Mouse (Mus musculus) neural tube, embryonic 14.5 days (tissue): ENCODE measurements around the gene Ralgapa2. TPM values are rescaled to one million over a fixed set of nuclear protein-coding genes. Genes with fewer than 3 reads are reported as not detected.
A peak's percentile ranks its signal among the peaks of the same experiment; 100 is the strongest.

Source experiments
- ATAC-seq: fragments of 200-750 bp; cut with Nextera tagmentation; 2 replicates; pipeline ENCODE4 v1.8.0; 2017; ENCODE audit warnings: low read depth, mild to moderate bottlenecking, moderate TSS enrichment, moderate library complexity
- H3K27ac ChIP-seq: fragments of 300-500 bp; sonication (generic); 2 replicates; pipeline ENCODE4 v1.5.1; 2014; ENCODE audit warnings: low read depth, mild to moderate bottlenecking, control low read depth, low read length, moderate library complexity, mixed read lengths
- H3K27me3 ChIP-seq: fragments of 300-500 bp; sonication (generic); 2 replicates; pipeline ENCODE4 v1.6.1; 2014; ENCODE audit warnings: low read length; ENCODE audit not compliant: control insufficient read depth, insufficient read depth
- H3K36me3 ChIP-seq: fragments of 300-500 bp; sonication (generic); 2 replicates; pipeline ENCODE4 v1.6.1; 2014; ENCODE audit warnings: low read length, mixed read lengths; ENCODE audit not compliant: control insufficient read depth, insufficient read depth
- H3K4me1 ChIP-seq: fragments of 300-500 bp; sonication (generic); 2 replicates; pipeline ENCODE4 v1.6.1; 2014; ENCODE audit warnings: low read length; ENCODE audit not compliant: control insufficient read depth, insufficient read depth
- H3K4me2 ChIP-seq: fragments of 300-500 bp; sonication (generic); 2 replicates; pipeline ENCODE4 v1.6.1; 2014; ENCODE audit warnings: mild to moderate bottlenecking, low read depth, low read length, control low read depth
- H3K4me3 ChIP-seq: fragments of 300-500 bp; sonication (generic); 2 replicates; pipeline ENCODE4 v1.5.1; 2014; ENCODE audit warnings: low read depth, low read length, control low read depth, mixed read lengths
- H3K9ac ChIP-seq: fragments of 300-500 bp; sonication (generic); replicated peaks from 2 replicates; pipeline ENCODE4 v1.6.1; 2014; ENCODE audit warnings: low read depth, mild to moderate bottlenecking, control low read depth, low read length, mixed read lengths
- H3K9me3 ChIP-seq: fragments of 300-500 bp; sonication (generic); 2 replicates; pipeline ENCODE4 v1.6.1; 2016; ENCODE audit warnings: low read length; ENCODE audit not compliant: control insufficient read depth
- WGBS: fragments of 180-500 bp; shearing (Covaris S2); extraction: QIAGEN DNeasy Blood & Tissue Kit; methylation state at CpG from one replicate; pipeline ENCODE4 v1.1.7; 2014; 5-methylcytosine and 5-hydroxymethylcytosine counted together
- polyA plus RNA-seq: library from polyadenylated mRNA; unstranded; fragments of >200 nt; fragmentation: Nextera tagmentation; extraction: Ambion mirVana; gene quantifications from 2 replicates; pipeline ENCODE4 v1.2.1, GENCODE M21; 2014

Gene Ralgapa2
- polyA plus RNA-seq, 1 experiment from 2014 or later, result 16.1 TPM

DNA sequence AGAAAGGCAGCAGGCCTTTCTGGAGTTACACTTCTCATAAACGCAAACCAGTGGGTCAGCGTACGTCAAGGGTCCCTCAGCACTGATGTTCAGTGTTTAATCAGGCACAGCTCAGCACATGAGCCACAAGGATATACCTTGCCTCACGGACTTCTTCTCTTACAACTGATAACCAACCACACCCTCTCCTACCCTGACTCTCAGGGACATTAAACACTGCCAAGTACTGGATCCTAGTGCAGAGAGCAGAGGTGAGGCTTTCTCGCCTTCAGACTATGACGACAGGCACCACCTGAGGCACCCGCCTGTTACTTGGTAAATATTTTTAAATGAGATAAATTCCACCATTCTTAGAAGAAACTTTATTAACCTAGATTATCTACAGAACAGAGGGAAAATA is 85.8 kb downstream of the Ralgapa2 start:
- Histone ChIP-seq H3K4me2 (no peak overlapping the region), H3K36me3 (0 out of 2 replicates have a peak, but pooled peaks cover 2% of the 10 kb centered on the region), H3K9ac (no peak overlapping the region), H3K4me3 (no peak overlapping the region), H3K27me3 (no peaks in the 10 kb centered on the region), H3K9me3 (no peaks in the 10 kb centered on the region), H3K4me1 (no peaks in the 10 kb centered on the region), H3K27ac (no peak overlapping the region)
- no peak for ATAC-seq
- WGBS, result 97% methylated on average over 7 of the region's 7 CpGs

DNA sequence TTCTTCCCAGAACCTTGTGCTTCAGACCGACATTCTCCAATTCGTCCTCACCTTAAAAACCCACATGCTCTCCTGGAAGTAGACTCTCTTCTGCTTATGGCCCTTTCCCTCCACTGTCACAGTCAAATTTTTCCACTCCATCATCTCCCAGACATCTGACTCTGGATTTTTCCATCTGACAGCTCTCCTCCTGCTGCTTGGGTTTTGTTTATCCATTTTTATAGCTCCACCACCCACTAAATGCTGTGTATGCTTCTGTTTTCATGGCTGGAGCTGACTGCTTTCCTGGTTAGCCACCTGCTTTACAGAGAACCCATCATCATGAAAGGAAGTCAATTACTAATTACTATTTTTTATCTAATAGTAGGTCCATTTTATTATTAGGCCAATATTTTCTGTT is 86.9 kb downstream of the Ralgapa2 start:
- no peaks in the 10 kb centered on the region for H3K27me3 ChIP-seq
- no peaks in the 10 kb centered on the region for H3K4me1 ChIP-seq
- H3K27ac ChIP-seq, result no peak overlapping the region
- no peaks in the 10 kb centered on the region for H3K9me3 ChIP-seq
- H3K4me3 ChIP-seq, result no peak overlapping the region
- H3K9ac ChIP-seq, result no peak overlapping the region
- H3K4me2 ChIP-seq, result no peak overlapping the region
- WGBS, result 94% methylated on average over 2 of the region's 2 CpGs
- ATAC-seq, result no peak
- H3K36me3 ChIP-seq, result 0 out of 2 replicates have a peak, but pooled peaks cover 2% of the 10 kb centered on the region

DNA sequence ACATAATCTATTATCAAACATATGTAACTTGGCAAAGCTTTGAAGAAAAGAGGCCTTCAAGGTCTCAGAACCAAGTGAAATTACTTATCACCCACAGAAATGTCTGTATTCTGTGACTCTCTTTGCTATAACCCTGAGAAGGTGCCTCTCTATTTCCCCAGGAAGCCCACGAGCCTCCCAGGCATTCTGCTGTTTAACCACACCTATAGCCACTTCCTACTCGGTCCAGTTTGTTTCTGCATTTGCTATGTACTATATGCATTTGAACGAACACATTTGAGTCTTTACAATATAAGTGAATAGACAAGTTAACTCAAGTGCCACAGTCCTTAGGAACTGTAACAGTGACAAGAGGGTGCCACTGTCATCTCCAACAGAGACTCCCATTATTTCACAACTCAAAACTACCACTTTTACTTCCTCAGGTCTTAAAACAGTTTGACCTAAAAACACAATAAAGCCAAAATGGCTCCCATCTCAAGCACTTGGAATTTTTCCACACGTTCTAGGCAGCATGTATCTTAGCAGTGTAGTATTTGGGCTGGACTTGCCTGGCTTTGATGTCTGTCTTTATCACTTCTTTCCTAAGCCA is 88.3 kb downstream of the Ralgapa2 start:
- no peak for ATAC-seq
- Histone ChIP-seq H3K9ac (no peak overlapping the region), H3K4me3 (no peak overlapping the region), H3K9me3 (no peaks in the 10 kb centered on the region), H3K27me3 (no peaks in the 10 kb centered on the region), H3K4me2 (no peak overlapping the region), H3K27ac (no peak overlapping the region), H3K4me1 (no peaks in the 10 kb centered on the region), H3K36me3 (0 out of 2 replicates have a peak, but pooled peaks cover 2% of the 10 kb centered on the region)
- WGBS, result 88% methylated on average over 4 of the region's 4 CpGs

DNA sequence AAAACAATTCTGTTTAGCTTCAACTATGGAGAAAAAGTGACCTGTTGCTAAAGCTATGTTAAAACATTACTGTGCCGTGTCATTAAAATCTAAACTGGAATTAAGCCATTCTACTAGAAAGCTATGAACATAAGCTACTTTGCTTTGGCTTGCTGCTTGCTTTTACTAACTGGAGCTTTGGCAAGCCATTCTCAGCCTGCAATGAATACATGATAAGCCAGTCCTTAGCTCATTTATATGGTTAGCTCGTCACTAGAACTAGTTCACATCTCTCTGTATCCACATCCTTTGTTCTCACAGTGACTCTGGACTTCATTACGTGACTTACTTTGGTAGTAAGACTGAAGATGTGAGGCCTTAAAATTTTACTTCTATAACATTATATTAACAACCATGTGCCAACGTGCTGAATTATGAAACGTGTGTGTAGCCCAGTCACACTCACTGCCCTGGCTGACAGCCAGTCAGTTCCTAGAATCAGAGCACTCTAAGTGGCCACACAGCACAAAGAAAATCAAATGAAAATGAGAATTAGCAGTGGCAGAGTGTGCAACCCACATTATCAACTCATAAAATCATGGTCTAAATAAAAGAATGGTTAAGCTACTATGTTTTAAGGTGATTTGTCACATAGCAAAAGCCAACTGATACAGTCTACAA is 89.0 kb downstream of the Ralgapa2 start:
- Histone ChIP-seq H3K4me1 (no peaks in the 10 kb centered on the region), H3K4me3 (no peak overlapping the region), H3K27me3 (no peaks in the 10 kb centered on the region), H3K9ac (no peak overlapping the region), H3K9me3 (no peaks in the 10 kb centered on the region), H3K36me3 (0 out of 2 replicates have a peak, but pooled peaks cover 2% of the 10 kb centered on the region), H3K27ac (no peak overlapping the region), H3K4me2 (no peak overlapping the region)
- no peak for ATAC-seq
- 88% methylated on average over 5 of the region's 5 CpGs for WGBS

DNA sequence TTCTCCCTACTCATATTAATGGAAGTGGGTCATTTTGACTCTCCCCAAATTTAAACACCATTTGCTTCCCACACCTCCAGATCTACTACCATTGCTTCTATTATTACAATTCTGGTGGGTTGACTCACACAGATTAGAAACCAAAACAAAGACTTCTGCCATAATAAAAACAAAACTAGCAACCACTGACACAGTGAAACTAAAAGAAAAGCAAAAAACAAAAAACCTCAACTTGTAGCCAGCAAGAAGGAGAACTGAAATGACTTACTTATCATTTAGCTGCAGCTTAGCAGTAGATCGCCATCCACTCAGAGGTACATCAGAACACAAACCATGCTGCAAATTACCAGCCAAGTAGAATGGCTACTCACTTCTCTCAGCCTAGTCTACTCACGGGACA is 95.9 kb downstream of the Ralgapa2 start:
- 89% methylated on average over 2 of the region's 2 CpGs for WGBS
- H3K4me1 ChIP-seq, result no peaks in the 10 kb centered on the region
- ATAC-seq, result no peak
- H3K9me3 ChIP-seq, result no peaks in the 10 kb centered on the region
- no peak overlapping the region for H3K4me3 ChIP-seq
- no peaks in the 10 kb centered on the region for H3K36me3 ChIP-seq
- H3K27ac ChIP-seq, result no peak overlapping the region
- no peak overlapping the region for H3K9ac ChIP-seq
- no peak overlapping the region for H3K4me2 ChIP-seq
- H3K27me3 ChIP-seq, result no peaks in the 10 kb centered on the region

DNA sequence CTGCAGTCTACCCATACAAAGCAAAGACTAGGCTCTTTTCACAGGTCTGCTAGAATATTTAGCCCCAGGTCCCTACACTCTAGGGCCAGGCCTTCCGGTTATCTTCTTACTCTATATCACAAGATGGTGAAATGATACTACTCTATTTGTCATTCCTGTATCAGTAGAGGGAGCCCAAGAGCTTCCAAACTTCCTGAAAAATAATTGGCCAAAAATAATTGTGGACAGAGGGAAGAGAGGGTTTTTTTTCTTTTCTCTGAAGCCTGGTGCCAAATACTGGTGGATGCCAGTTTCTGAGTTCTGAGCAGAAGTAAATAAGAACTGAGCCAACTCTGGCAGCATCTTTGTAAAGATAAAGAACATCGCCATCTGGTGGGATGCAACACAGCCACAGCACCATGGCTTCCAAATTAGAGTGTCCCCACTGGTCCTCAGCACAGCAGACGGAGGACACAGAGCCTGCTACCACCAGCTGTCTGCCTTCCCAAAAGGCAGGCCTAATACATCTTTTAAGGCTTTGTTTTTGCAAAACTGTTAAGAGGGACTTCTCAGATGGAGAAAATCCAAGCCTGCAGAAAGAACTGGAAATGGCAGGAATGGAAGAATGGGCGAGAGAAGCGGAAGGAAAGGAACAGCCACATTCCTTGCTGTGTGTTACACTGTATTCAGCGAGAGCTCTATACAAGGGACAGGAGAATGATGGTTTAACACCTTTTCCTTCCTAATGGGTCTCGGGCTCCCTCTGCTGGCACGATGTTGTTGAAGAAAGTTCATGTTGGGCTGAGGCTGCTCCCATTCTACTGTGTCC is 97.5 kb downstream of the Ralgapa2 start:
- H3K4me2 ChIP-seq, result no peak overlapping the region
- H3K36me3 ChIP-seq, result no peaks in the 10 kb centered on the region
- no peaks in the 10 kb centered on the region for H3K27me3 ChIP-seq
- H3K4me1 ChIP-seq, result no peaks in the 10 kb centered on the region
- peak; percentile 95 for ATAC-seq
- no peaks in the 10 kb centered on the region for H3K9me3 ChIP-seq
- H3K4me3 ChIP-seq, result no peak overlapping the region
- H3K9ac ChIP-seq, result no peak overlapping the region
- WGBS, result 26% methylated on average over 8 of the region's 8 CpGs
- H3K27ac ChIP-seq, result peak overlapping the region; percentile 35; the same call in 1 of the 2 replicates

DNA sequence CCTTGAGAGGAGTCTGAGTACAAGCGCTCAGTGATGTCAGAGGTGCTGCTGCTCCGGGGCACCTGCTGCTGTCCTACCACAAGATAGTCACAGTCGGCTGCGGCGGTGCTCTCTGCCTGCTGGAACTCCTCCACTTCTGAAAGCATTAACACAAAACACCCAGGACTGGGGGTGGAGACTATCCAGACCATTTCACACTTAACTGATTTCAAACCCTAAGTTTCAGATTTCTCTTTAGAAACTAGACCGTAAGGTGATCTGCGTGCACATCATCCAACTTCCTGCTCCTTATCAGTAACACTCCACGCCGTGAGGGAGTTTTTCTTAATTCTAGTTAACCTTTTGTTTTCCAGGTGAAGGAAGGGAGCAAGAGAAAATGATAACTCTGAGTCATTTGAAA is 99.4 kb downstream of the Ralgapa2 start:
- no peak overlapping the region for H3K27ac ChIP-seq
- H3K4me2 ChIP-seq, result no peak overlapping the region
- no peaks in the 10 kb centered on the region for H3K4me1 ChIP-seq
- H3K27me3 ChIP-seq, result no peaks in the 10 kb centered on the region
- H3K4me3 ChIP-seq, result no peak overlapping the region
- WGBS, result 86% methylated on average over 9 of the region's 9 CpGs
- no peaks in the 10 kb centered on the region for H3K9me3 ChIP-seq
- no peak overlapping the region for H3K9ac ChIP-seq
- no peaks in the 10 kb centered on the region for H3K36me3 ChIP-seq
- ATAC-seq, result no peak

DNA sequence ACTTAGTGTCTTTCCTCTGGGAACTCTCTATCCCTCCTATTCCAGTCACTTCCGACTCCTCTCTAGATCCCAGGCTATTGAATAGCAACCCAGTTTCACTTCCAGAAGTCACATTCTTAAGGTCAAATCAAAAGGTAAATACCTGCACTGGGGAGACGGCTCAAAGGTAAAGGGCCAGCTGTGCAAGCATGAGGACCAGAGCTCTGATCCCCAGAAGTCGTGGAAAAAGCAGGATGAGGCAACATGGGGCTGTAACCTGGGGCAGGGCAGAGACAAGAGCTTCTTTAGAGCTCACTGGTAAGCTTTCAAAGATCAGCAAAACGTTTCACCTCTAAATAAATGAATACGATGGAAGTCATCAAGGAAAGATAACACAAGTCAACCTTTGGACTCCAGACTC is 100.2 kb downstream of the Ralgapa2 start:
- Histone ChIP-seq H3K4me1 (no peaks in the 10 kb centered on the region), H3K36me3 (no peaks in the 10 kb centered on the region), H3K4me2 (no peak overlapping the region), H3K27me3 (no peaks in the 10 kb centered on the region), H3K4me3 (no peak overlapping the region), H3K27ac (no peak overlapping the region), H3K9ac (no peak overlapping the region), H3K9me3 (no peaks in the 10 kb centered on the region)
- WGBS, result 84% methylated on average over 5 of the region's 5 CpGs
- ATAC-seq, result no peak

DNA sequence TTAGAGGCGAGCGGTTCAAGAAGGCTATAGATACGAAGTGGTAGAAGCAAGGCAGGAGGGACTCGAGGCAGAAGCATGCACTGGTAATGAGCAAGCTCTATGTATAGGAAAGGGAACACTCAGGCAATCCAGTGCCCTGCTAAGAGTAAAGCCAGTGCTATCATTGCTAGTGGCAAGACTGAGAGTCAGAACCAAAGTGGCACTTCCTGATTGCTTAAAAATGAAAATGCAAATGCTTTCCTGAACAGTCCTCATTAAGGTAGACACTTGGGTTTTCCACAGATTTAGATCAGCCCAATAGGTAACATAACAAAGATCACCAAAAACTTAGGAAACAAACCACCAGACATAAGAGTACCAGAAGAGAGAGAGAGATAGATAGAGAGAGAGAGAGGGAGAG is 105.1 kb downstream of the Ralgapa2 start:
- H3K4me3 ChIP-seq, result no peak overlapping the region
- no peaks in the 10 kb centered on the region for H3K9me3 ChIP-seq
- no peak overlapping the region for H3K27ac ChIP-seq
- no peak overlapping the region for H3K9ac ChIP-seq
- no peaks in the 10 kb centered on the region for H3K27me3 ChIP-seq
- no peak overlapping the region for H3K4me2 ChIP-seq
- no peaks in the 10 kb centered on the region for H3K4me1 ChIP-seq
- no peaks in the 10 kb centered on the region for H3K36me3 ChIP-seq
- no peak for ATAC-seq
- WGBS, result 93% methylated on average over 4 of the region's 4 CpGs
